Mouse (Mus musculus) testis, adult 2 months (tissue): ENCODE data around the gene Nrip2.

Experiments used
- CTCF ChIP-seq: fragments of 200-500 bp; IDR thresholded peaks from 2 replicates; pipeline ENCODE4 v1.5.1; 2012; ENCODE audit warnings: low read depth, mild to moderate bottlenecking, inconsistent platforms, low read length, moderate library complexity; ENCODE audit not compliant: control insufficient read depth, insufficient read depth, insufficient replicate concordance
- POLR2A ChIP-seq: fragments of 200-500 bp; IDR thresholded peaks from 2 replicates; pipeline ENCODE4 v1.6.1; 2012; ENCODE audit warnings: low read depth, mild to moderate bottlenecking, inconsistent platforms, low read length, moderate library complexity; ENCODE audit not compliant: control insufficient read depth

GRCm38 (mm10) chr6:128364721-128365120 lies 34.4 kb upstream of the Nrip2 start:
- TF ChIP-seq CTCF = no peak
- no peak for TF ChIP-seq POLR2A
